Mouse (Mus musculus) G1E-ER4 (cell line): ENCODE results near the gene Zmynd19. TPM values are rescaled to one million over a fixed set of nuclear protein-coding genes. Genes with fewer than 3 reads are reported as not detected.

Experiments used
- GATA1 ChIP-seq: IDR thresholded peaks from one replicate; pipeline ENCODE4 v1.8.0; 2012; ENCODE audit warnings: low read length, inconsistent platforms
- polyA plus RNA-seq: library from polyadenylated mRNA; stranded (reverse); fragments of >175 nt; gene quantifications from 2 replicates; pipeline ENCODE4 v1.2.3, GENCODE M21; 2012

The Zmynd19 gene
- polyA plus RNA-seq, 1 experiment = 19.4 TPM

- no peak for TF ChIP-seq GATA1
Measured at GRCm38 (mm10) chr2:24995332-24995731, 45.7 kb downstream of the Zmynd19 start.

- no peak for TF ChIP-seq GATA1
Measured at GRCm38 (mm10) chr2:24996471-24996870, 46.9 kb downstream of the Zmynd19 start.

- TF ChIP-seq GATA1 = no peak
Measured at GRCm38 (mm10) chr2:25000544-25001235, 51.1 kb downstream of the Zmynd19 start.

- no peak for TF ChIP-seq GATA1
Measured at GRCm38 (mm10) chr2:25003946-25004786, 54.6 kb downstream of the Zmynd19 start.

GRCm38 (mm10) chr2:25006767-25007166 lies 57.2 kb downstream of the Zmynd19 start:
- no peak for TF ChIP-seq GATA1

GRCm38 (mm10) chr2:25008250-25008649 lies 58.7 kb downstream of the Zmynd19 start:
- TF ChIP-seq GATA1 = no peak

Other genes starting within 250 kb of the Zmynd19 start
- not detected in 2 replicates for gene Cacna1b, start 186.6 kb upstream of the Zmynd19 start, polyA plus RNA-seq
- gene Ehmt1, start 30.2 kb upstream of the Zmynd19 start, polyA plus RNA-seq = 59.4 and 65.7 TPM in 2 replicates
- gene Arrdc1, start 14.5 kb upstream of the Zmynd19 start, polyA plus RNA-seq = 28.2 and 39.2 TPM in 2 replicates
- gene Dph7, start 12.6 kb downstream of the Zmynd19 start, polyA plus RNA-seq = 18.6 and 22.4 TPM in 2 replicates
- 27.3 and 76.2 TPM in 2 replicates for gene Mrpl41, start 25.3 kb downstream of the Zmynd19 start, polyA plus RNA-seq
- gene Pnpla7, start 26.2 kb downstream of the Zmynd19 start, polyA plus RNA-seq = 4.0 TPM in 2 replicates
- 51.6 and 56.3 TPM in 2 replicates for gene Nsmf, start 104.6 kb downstream of the Zmynd19 start, polyA plus RNA-seq
- not detected in 2 replicates for gene Entpd8, start 130.5 kb downstream of the Zmynd19 start, polyA plus RNA-seq
- gene Noxa1, start 145.4 kb downstream of the Zmynd19 start, polyA plus RNA-seq = 0.06 and 0.18 TPM in 2 replicates
- gene Nrarp, start 231.0 kb downstream of the Zmynd19 start, polyA plus RNA-seq = not detected in 2 replicates
- gene Tor4a, start 247.1 kb downstream of the Zmynd19 start, polyA plus RNA-seq = 9.9 and 11.1 TPM in 2 replicates